Mouse (Mus musculus) lung, postnatal 0 days (tissue): ENCODE measurements at regions not wholly inside any gene's neighbourhood (a gene's known extent, or its start where the extent isn't known, plus 50 kb on each side); places are given as distances from the start of the nearest gene placed in this dataset.

ENCODE experiments used
- CTCF ChIP-seq: IDR thresholded peaks from 2 replicates; pipeline ENCODE4 v1.5.1; 2016; ENCODE audit warnings: antibody characterized with exemption, mild to moderate bottlenecking
- EP300 ChIP-seq: IDR thresholded peaks from 2 replicates; pipeline ENCODE4 v1.6.1; 2016; ENCODE audit warnings: antibody characterized with exemption, mild to moderate bottlenecking, control low read depth

- TF ChIP-seq CTCF (no peak), EP300 (no peak)
Observed at GRCm38 (mm10) chr4:55634946-55635511, 102.8 kb upstream of the Klf4 start.
